Mouse (Mus musculus) MEL (cell line): Measurements from ENCODE around the gene Btg2. TPM values are rescaled to one million over a fixed set of nuclear protein-coding genes. Genes with fewer than 3 reads are reported as not detected.

ENCODE experiments used
- DNase-seq: peaks from one replicate; pipeline ENCODE4 v3.0.0; 2011; ENCODE audit warnings: low read depth, low spot score
- H3K27ac ChIP-seq: 2 replicates; pipeline ENCODE4 v1.5.1; 2012; ENCODE audit warnings: low read depth, mild to moderate bottlenecking, control low read depth, low read length, moderate library complexity; ENCODE audit not compliant: control insufficient read depth
- H3K27me3 ChIP-seq, 2 experiments: fragments of 150-350 bp in 1 of 2; sonication (generic) in 1 of 2; 2 replicates each; pipeline ENCODE4 v1.6.1; 2012; ENCODE audit warnings: low read length in 2 of 2, mild to moderate bottlenecking in 2 of 2, improper control_type of control experiment in 1 of 2, moderate library complexity in 1 of 2; ENCODE audit not compliant: insufficient read depth in 2 of 2, control insufficient read depth in 1 of 2
- H3K36me3 ChIP-seq, 2 experiments: 2 replicates each; pipeline ENCODE4 v1.6.1; 2012 to 2014; ENCODE audit warnings: low read length in 2 of 2, improper control_type of control experiment in 1 of 2, inconsistent platforms in 1 of 2, mild to moderate bottlenecking in 1 of 2; ENCODE audit not compliant: insufficient read depth in 2 of 2, control insufficient read depth in 1 of 2
- H3K4me1 ChIP-seq, 2 experiments: fragments of 150-350 bp in 1 of 2; sonication (generic) in 1 of 2; 2 replicates each; pipeline ENCODE4 v1.6.1; 2012; ENCODE audit warnings: low read length in 2 of 2, improper control_type of control experiment in 1 of 2, mild to moderate bottlenecking in 1 of 2; ENCODE audit not compliant: insufficient read depth in 2 of 2, control insufficient read depth in 1 of 2
- H3K4me3 ChIP-seq, 2 experiments: fragments of 150-350 bp in 1 of 2; sonication (generic) in 1 of 2; 2 replicates each; pipeline ENCODE4 v1.5.1; 2012; ENCODE audit warnings: low read depth in 2 of 2, low read length in 2 of 2, mild to moderate bottlenecking in 2 of 2, moderate library complexity in 2 of 2, control low read depth in 1 of 2, improper control_type of control experiment in 1 of 2; ENCODE audit not compliant: control insufficient read depth in 1 of 2, insufficient read depth in 1 of 2
- H3K79me2 ChIP-seq: 2 replicates; pipeline ENCODE4 v1.6.1; 2012; ENCODE audit warnings: mild to moderate bottlenecking, low read length, moderate library complexity; ENCODE audit not compliant: control insufficient read depth, poor library complexity, insufficient read depth
- H3K9ac ChIP-seq: 2 replicates; pipeline ENCODE4 v1.6.1; 2012; ENCODE audit warnings: low read depth, mild to moderate bottlenecking, control low read depth, low read length, moderate library complexity; ENCODE audit not compliant: control insufficient read depth, poor library complexity, severe bottlenecking
- H3K9me3 ChIP-seq: fragments of 150-350 bp; sonication (generic); replicated peaks from 2 replicates; pipeline ENCODE4 v1.6.1; 2012; ENCODE audit warnings: mild to moderate bottlenecking, low read length, improper control_type of control experiment, moderate library complexity; ENCODE audit not compliant: insufficient read depth
- CHD2 ChIP-seq: IDR thresholded peaks from 2 replicates; pipeline ENCODE4 v1.6.1; 2011; ENCODE audit warnings: low read length, improper control_type of control experiment
- CTCF ChIP-seq, 3 experiments: IDR thresholded peaks in 2 of 3; conservative IDR thresholded peaks in 1 of 3; 2 replicates each; pipeline ENCODE4 v1.5.1; 2011 to 2012; ENCODE audit warnings: low read length in 3 of 3, low read depth in 2 of 3, mild to moderate bottlenecking in 2 of 3, improper control_type of control experiment in 1 of 3, inconsistent platforms in 1 of 3, mixed read lengths in 1 of 3, moderate library complexity in 1 of 3; ENCODE audit not compliant: control insufficient read depth in 1 of 3, insufficient read depth in 1 of 3, poor library complexity in 1 of 3, severe bottlenecking in 1 of 3
- EP300 ChIP-seq, 2 experiments: IDR thresholded peaks; 2 replicates each; pipeline ENCODE4 v1.6.1; 2011; ENCODE audit warnings: improper control_type of control experiment in 2 of 2, low read length in 2 of 2, low read depth in 1 of 2, mild to moderate bottlenecking in 1 of 2
- MEF2A ChIP-seq: IDR thresholded peaks from 2 replicates; pipeline ENCODE4 v1.6.1; 2014; ENCODE audit warnings: low read depth, mild to moderate bottlenecking, inconsistent platforms, low read length, improper control_type of control experiment; ENCODE audit not compliant: poor library complexity, insufficient replicate concordance, severe bottlenecking; ENCODE audit errors: extremely low read depth
- MXI1 ChIP-seq: IDR thresholded peaks from 2 replicates; pipeline ENCODE4 v1.6.1; 2011; ENCODE audit warnings: mild to moderate bottlenecking, low read depth, low read length, improper control_type of control experiment
- NRF1 ChIP-seq: IDR thresholded peaks from 2 replicates; pipeline ENCODE4 v1.6.1; 2014; ENCODE audit warnings: low read depth, mild to moderate bottlenecking, inconsistent platforms, low read length, improper control_type of control experiment, moderate library complexity; ENCODE audit not compliant: poor library complexity, insufficient read depth, severe bottlenecking
- POLR2A ChIP-seq, 2 experiments: IDR thresholded peaks; 2 replicates each; pipeline ENCODE4 v1.6.1; 2011 to 2012; ENCODE audit warnings: low read length in 2 of 2, mild to moderate bottlenecking in 2 of 2, control low read depth in 1 of 2, improper control_type of control experiment in 1 of 2, low read depth in 1 of 2, moderate library complexity in 1 of 2; ENCODE audit not compliant: control insufficient read depth in 1 of 2, insufficient read depth in 1 of 2, poor library complexity in 1 of 2
- POLR2AphosphoS2 ChIP-seq: IDR thresholded peaks from 2 replicates; pipeline ENCODE4 v1.6.1; 2011; ENCODE audit warnings: low read length, improper control_type of control experiment
- POLR2AphosphoS5 ChIP-seq: IDR thresholded peaks from 2 replicates; pipeline ENCODE4 v1.6.1; 2012; ENCODE audit warnings: low read depth, borderline replicate concordance, mild to moderate bottlenecking, inconsistent platforms, low read length, moderate library complexity, mixed read lengths
- RAD21 ChIP-seq: IDR thresholded peaks from 2 replicates; pipeline ENCODE4 v1.6.1; 2011; ENCODE audit warnings: mild to moderate bottlenecking, low read depth, low read length, improper control_type of control experiment
- SMC3 ChIP-seq: IDR thresholded peaks from 2 replicates; pipeline ENCODE4 v1.6.1; 2011; ENCODE audit warnings: low read depth, low read length, improper control_type of control experiment
- TAL1 ChIP-seq: IDR thresholded peaks from 2 replicates; pipeline ENCODE4 v1.6.1; 2012; ENCODE audit warnings: mild to moderate bottlenecking, inconsistent platforms, low read length, moderate library complexity, mixed read lengths
- ZC3H11A ChIP-seq: IDR thresholded peaks from 2 replicates; pipeline ENCODE4 v1.6.1; 2012; ENCODE audit warnings: low read depth, mild to moderate bottlenecking, inconsistent platforms, low read length, improper control_type of control experiment
- ZKSCAN1 ChIP-seq: IDR thresholded peaks from 2 replicates; pipeline ENCODE4 v1.6.1; 2012; ENCODE audit warnings: low read depth, mild to moderate bottlenecking, inconsistent platforms, low read length, improper control_type of control experiment, moderate library complexity
- polyA plus RNA-seq, 2 experiments: library from polyadenylated mRNA; stranded (reverse) in 1 of 2; unstranded in 1 of 2; fragments of >175 nt in 1 of 2; fragments of >200 nt in 1 of 2; gene quantifications; 2 replicates each; pipeline versions ENCODE4 v1.2.1 to v1.2.4; 2012; ENCODE audit warnings: low replicate concordance in 2 of 2, low read depth in 1 of 2; ENCODE audit not compliant: insufficient read length in 2 of 2, insufficient read depth in 1 of 2, missing spikeins in 1 of 2
- total RNA-seq: library from RNA; depleted of rRNA; stranded (reverse); fragments of 300-350 nt; gene quantifications from 2 replicates; pipeline ENCODE4 v1.2.3, GENCODE M21; 2012

Gene Btg2
- total and polyA plus RNA-seq, 3 experiments, result 2.1 to 3.6 TPM; not detected in 1

DNA sequence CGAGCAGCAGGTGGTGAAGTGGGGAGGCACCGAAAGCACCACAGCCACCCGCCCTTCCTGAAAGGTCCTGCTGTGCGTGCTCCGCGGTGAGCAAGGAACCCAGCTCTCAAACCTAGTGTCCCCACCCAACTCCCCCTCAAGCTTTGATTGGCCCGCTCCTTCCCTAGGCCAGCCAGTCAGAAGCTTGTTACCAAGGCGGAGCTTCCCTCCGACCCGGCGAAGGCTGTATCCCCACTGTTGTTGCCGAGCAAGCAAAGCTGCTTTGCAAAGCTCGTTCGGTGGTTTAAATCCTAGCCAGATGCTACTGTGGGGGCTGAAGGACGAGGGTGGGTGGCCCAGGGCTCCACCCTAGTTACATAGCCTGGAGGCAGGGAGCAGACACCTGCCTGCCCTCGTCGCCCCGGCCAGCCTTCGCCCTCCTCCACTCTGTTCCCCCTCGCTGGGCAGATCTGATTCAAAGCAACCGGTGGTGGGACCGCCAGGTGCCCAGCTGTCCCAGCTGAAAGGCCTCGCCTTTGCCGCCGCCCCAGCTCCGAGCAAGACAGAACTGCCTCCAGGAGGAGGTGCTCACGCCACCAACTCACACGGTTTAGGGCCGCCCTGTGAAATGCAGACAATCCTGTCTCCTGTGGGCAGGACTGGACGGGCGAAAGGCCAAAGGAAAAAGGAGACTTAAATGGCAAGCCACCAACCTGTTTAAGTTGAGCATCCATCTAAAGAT, 17.9 kb downstream of the Btg2 start (continued):
- TF ChIP-seq SMC3, result no peak
- peak; percentile 55 for TF ChIP-seq MXI1
- no peak for TF ChIP-seq CHD2
- TF ChIP-seq POLR2A (IDR thresholded peaks at IDR 0.05; ENCODE audit: control insufficient read depth in 1 of 2, insufficient read depth in 1 of 2, low read depth in 1 of 2, low read length in 2 of 2, poor library complexity in 1 of 2), result peak in 1 of 2 experiments; percentile 66; a peak in 2 of 4 replicates
- TF ChIP-seq TAL1, result no peak
- TF ChIP-seq MEF2A, result no peak

GRCm38 (mm10) chr1:134059739-134060695, 18.9 kb downstream of the Btg2 start:
- H3K79me2 ChIP-seq, result no peaks in the 10 kb centered on the region; the same call in 1 of the 2 replicates
- no peaks in the 10 kb centered on the region for H3K9me3 ChIP-seq
- peak overlapping the region; percentile 60 for H3K27ac ChIP-seq
- peak; percentile 45 for DNase-seq
- H3K27me3 ChIP-seq, result no peaks in the 10 kb centered on the region
- peaks cover 14 to 19% of the 10 kb centered on the region in 2 experiments for H3K4me1 ChIP-seq
- H3K9ac ChIP-seq, result peak overlapping the region; percentile 69
- H3K36me3 ChIP-seq, result peaks cover 0 to 13% of the 10 kb centered on the region in 2 experiments; a peak in 2 of 4 replicates
- peak overlapping the region; percentile 48 to 51 for H3K4me3 ChIP-seq
- TF ChIP-seq RAD21 (peak; percentile 27), ZKSCAN1 (no peak), CTCF (IDR thresholded peaks at IDR 0.05 in 2 of 3, conservative IDR thresholded peaks at IDR 0.05 in 1 of 3; ENCODE audit: control insufficient read depth in 1 of 3, insufficient read depth in 1 of 3, low read depth in 2 of 3, low read length in 3 of 3, poor library complexity in 1 of 3, severe bottlenecking in 1 of 3) (peak; percentile 38 to 53 (median 52); a peak in 5 of 6 replicates), SMC3 (peak; percentile 66), EP300 (IDR thresholded peaks at IDR 0.05; ENCODE audit: low read depth in 1 of 2, low read length in 2 of 2) (0 out of 4 replicates have a peak, but pooled peaks of 1 of the 2 experiments have one; percentile 16), POLR2AphosphoS2 (no peak), POLR2AphosphoS5 (no peak), ZC3H11A (peak; percentile 36; the same call in 1 of the 2 replicates)
- TF ChIP-seq, all 39 proteins: peak for 5

DNA sequence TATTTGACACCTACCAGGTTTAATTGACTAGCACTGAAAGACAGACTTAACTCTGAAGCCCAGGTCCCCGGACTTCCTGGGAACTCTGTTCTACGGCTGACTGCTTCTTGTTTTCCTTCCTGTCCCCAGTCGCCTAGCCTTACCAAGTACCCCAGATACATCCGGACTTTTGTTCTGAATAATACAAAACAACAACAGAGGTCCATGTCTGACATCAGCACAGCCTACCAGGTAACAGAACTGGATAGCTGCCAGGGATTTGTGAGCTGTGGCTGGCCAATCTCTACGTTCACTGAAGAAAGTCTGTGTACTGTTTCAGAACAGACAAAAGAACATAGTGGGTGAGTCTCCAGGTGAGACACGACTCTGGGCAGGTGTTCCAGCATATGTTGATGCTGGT, 20.1 kb downstream of the Btg2 start:
- no peak overlapping the region for H3K4me3 ChIP-seq
- no peaks in the 10 kb centered on the region for H3K9me3 ChIP-seq
- H3K79me2 ChIP-seq, result no peaks in the 10 kb centered on the region; the same call in 1 of the 2 replicates
- no peak overlapping the region for H3K27ac ChIP-seq
- TF ChIP-seq NRF1 (no peak), ZKSCAN1 (no peak)
- no peaks in the 10 kb centered on the region for H3K27me3 ChIP-seq
- peaks cover 11 to 19% of the 10 kb centered on the region in 2 experiments for H3K4me1 ChIP-seq
- no peak overlapping the region for H3K9ac ChIP-seq
- no peak for DNase-seq
- peaks cover 0 to 13% of the 10 kb centered on the region in 2 experiments; a peak in 2 of 4 replicates for H3K36me3 ChIP-seq
